Mouse (Mus musculus): Measurements from ENCODE around the gene Sox9.

- TF ChIP-seq CTCF (IDR thresholded peaks at IDR 0.05) (no peak), EP300 (IDR thresholded peaks at IDR 0.05; ENCODE audit: insufficient read depth, low read depth, low read length) (no peak), POLR2A (IDR thresholded peaks at IDR 0.05; ENCODE audit: insufficient read depth, low read depth, low read length) (no peak)
These were observed 29.3 kb downstream of the Sox9 start for GRCm38 (mm10) chr11:112811152-112811871.

Data from heart, adult 2 months (tissue).